Mouse (Mus musculus): ENCODE results near the gene Itgam.
"Not testable (repeated sequence)": the region's sequence is repeated elsewhere in the genome, so short reads cannot be mapped to it uniquely, and the experiment has no call there.

The Itgam gene

DNA sequence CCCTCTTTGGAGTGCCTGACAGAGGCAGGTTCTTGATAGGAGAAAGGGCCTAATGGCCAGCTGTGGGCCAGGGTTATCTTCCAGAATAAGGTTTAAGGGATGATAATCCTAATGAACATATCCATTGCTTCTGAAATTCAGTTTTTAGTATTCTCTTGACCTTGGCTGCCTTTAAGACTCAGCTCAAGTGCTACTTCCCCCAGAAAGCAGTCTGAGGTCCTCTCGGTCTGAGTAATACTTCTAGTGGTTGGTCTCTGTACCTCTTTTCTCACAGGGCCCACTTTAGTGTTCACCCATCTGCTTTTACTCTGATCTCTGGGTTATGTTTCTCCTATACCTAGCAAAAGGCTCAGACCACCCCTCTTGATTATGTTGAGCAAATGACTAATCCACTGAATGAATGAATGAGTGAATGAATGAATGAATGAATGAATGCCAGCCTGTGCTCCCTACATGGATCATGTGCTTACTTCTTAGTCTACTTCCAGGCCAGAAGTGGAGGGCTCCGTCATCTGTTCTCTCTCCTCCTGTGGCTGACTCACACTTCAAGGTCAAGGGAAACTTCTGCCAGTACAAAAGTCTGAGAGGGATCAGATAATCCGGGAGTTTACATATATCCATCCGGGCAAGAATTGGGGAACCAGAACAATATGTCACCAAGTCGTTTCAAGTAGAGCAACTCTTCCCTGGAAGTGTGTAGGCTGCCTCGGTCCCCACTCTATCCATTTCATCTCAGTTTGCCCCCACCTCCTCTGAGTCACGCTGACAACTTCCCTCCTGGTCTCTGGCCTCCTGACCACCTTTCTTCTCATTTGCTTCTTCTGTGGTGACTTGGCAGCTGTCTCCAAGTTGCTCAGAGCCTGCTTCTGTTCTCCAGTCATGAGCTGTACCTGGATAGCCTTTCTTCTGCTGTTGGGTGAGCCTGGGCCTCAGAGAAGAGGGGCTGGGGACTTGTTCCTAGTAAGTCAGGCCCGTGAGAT lies 66.6 kb downstream of the Itgam start, which contains the start of gene Itgax:
Gene Itgax (plus strand): TSS at position 807 of the 980 bp plus-strand sequence.
- peak; percentile 9 for DNase-seq (ENCODE audit: low read depth, low spot score)

DNA sequence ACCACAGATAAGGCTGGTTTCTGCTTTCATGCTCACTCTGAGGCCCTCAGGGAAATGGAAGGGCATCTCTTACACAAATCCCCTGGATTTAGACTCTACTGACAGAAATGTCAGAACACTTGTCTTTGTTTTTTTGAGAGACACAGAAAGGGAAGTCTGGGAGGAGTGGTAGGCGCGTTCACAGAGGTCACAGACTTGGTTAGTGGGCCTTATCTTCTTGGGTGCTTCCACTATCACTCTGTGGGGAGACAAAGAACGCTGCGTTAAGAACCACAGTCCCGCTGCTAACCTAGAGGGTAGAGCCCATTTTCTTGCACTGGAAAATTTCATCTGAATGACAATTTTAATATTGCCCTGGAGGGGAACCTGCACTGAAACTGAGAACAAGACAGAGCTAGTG lies 69.7 kb downstream of the Itgam start:
- no peak for DNase-seq (ENCODE audit: low read depth, low spot score)

GRCm38 (mm10) chr7:128133596-128133995 lies 71.2 kb downstream of the Itgam start:
- no peak for DNase-seq (ENCODE audit: low read depth, low spot score)

DNA sequence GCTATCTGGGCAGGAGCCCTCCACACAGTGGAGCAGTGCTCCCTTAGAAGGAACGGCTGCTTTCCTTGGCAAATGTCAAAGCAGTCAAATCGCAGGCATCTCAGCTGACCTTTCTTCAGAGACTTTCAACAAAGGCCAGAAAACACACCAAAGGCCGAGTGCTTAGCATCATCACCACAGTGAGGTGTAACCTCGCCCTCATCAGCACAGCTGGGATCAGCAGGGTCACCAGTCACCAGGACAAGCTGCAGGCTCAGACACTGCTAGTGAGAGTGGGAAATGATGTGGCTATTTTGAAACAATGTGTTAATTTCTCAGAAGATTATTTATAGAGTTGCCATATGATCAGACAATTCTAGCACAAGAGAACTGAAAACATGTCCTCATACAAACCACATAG lies 74.5 kb downstream of the Itgam start:
- DNase-seq (ENCODE audit: low read depth, low spot score) = no peak

GRCm38 (mm10) chr7:128139611-128140010 lies 77.2 kb downstream of the Itgam start:
- DNase-seq (ENCODE audit: low read depth, low spot score) = no peak

DNA sequence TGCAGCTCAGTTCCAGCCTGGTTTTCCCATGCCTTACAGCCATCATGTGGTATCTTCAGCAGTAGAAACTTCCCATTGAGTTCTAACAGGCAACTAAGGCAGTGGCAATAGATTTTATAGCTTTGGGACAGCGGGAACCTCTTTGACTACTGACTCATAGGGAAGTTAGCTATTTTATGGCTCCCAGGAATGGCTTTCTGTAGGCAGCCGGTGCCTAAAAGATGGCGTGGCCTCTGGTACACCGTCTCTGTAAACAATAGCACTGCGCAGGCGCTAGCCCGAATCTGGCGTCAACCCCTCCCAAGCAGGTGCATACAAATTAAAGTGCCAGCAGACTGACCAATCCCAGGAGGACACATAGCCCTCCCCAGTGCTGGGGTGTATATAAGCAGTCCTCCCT lies 88.5 kb downstream of the Itgam start:
- no peak for DNase-seq (ENCODE audit: low read depth, low spot score)

DNA sequence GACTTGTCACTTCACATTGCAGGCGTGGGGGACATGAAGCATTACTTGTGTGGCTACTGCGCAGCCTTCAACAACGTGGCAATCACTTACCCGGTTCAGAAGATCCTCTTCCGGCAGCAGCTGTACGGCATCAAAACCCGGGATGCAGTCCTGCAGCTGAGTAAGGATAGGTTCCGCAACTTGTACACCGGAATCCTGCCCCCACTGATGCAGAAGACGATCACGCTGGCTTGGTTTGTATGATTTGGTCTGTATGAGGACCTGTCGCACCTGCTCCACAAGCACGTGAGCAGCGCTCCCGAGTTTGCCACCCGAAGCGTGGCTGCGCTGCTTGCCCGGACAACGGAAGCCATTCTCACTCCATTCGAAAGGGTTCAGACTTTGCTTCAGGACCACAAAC lies 91.6 kb downstream of the Itgam start, which contains the start of gene Itgad:
Gene Itgad (plus strand): TSS at position 301 of the 400 bp plus-strand sequence.
- DNase-seq (ENCODE audit: low read depth, low spot score) = no peak

DNA sequence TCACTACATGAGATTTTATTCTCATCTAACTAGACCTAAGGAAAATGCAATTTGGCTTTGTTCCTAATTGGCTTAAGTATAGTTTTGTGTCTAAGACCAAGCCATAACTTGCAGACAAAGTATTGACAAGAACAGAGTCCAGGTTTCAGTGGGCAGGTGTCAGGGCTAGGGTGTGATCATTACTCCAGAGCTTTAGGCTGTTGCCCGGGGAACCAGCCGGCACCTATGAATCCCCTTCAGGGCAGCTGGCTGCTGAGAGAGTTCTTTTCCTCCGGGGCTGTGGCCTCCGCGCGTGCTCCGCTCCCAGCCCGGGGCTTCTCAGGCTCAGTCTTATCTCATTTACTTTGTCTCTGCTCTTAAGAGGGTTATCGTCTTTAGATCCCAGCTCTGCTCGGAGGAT lies 92.5 kb downstream of the Itgam start:
- DNase-seq (ENCODE audit: low read depth, low spot score) = no peak

- DNase-seq (ENCODE audit: low read depth, low spot score) = not testable (repeated sequence)
These were observed 96.4 kb downstream of the Itgam start for GRCm38 (mm10) chr7:128158688-128159354.

DNA sequence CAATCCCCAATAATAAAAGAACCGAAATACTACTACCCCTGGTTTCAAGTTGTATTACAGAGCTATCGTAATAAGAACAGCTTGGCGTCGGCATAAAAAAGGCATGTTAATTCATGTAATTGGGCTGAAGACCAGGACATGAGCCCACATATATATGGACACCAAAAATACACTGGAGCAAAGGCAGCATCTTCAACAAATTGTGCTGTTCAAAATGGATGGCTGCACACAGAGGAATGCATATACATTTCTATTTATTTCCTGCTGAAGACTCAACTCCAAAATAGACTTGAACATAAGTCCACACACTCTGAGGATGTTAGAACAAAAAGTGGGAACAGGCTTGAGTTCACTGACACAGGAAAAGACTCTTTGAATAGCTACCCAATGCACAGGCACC lies 101.6 kb downstream of the Itgam start:
- no peak for DNase-seq (ENCODE audit: low read depth, low spot score)

DNA sequence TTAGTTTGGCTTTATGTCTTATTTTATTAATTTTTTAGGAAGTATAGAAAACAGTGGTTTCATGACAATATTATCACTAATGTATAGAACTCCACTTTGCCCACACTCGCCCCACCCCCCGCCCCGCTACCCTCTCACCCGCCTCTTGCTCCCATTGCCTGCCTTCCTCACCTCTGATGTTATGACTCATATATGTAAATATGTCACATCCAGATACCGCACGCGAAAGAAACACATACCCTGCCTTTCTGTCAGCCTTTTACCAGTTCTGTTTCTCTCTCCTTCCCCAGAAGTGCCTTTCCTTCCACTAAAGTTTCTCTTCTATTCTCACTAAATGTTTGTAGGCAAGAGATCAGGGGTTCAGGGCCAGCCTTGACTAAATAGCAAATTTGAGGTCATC lies 104.0 kb downstream of the Itgam start:
- DNase-seq (ENCODE audit: low read depth, low spot score) = no peak
